Comparison of ENCODE assay signal across 8 mouse cellular contexts in the genomic region with DNA sequence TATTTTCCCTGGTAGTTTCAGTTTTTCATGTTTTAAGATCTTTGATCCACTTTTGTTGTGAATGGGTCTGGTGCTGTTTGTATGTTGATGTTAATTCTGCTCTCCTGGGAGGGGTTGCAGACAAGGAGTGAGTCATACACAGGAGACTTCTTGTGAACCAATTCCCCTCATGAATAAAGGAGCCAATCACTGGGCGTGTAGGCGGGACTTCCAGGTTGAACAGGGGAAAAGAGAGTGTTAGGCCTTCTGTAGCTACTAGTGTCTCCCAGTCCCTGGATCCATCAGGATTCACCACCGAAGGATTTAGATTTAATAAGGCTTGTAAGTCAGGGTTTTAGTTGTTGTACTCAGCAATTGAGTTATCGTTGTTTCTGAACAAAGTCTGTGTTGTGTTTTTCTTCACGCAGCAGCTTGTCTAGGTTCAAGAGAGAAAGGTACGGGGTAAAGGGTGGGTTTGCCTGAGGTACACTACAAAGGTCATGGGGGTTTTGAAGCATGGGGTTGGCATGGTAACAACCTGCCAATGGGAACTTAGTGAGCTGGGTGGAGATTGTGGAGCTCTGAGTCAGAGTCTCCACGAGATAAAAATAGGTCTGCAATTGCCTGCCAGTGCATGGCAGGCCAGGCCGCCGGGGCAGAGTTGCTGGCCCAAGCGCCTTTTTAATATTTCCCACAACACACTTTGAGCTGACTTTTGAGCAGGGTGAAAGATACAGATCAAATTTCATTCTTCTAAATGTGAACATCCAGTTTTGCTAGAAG.
DNase-seq lines count a peak whose midpoint lies in the region; ATAC-seq and TF ChIP-seq lines count a peak whose summit lies in the region.
"Had no signal": no experiment of that assay in that cellular context is flagged by ENCODE, and none has a peak within 500 bp of the region (broad histone marks: within the 10 kb centered on the region; RNA-seq: fewer than 3 reads in every experiment).

No protein-coding gene starts in this region.

- H3K9me3 ChIP-seq in heart, embryonic 14.5 days (ENCODE audit: control insufficient read depth, low read length), result no peaks in the 10 kb centered on the region
- H3K9me3 ChIP-seq in liver, embryonic 11.5 days (ENCODE audit: control insufficient read depth, low read length), result no peaks in the 10 kb centered on the region
- H3K9me3 ChIP-seq: embryonic facial prominence, embryonic 13.5 days had no signal

- 41% methylated on average over 10 of the region's 10 CpGs for WGBS in heart, embryonic 14.5 days
- WGBS in liver, embryonic 11.5 days, result 76% methylated on average over 10 of the region's 10 CpGs

- DNase-seq in ES-CJ7 (ENCODE audit: low read depth, low spot score), result peak; percentile 45
- DNase-seq in adrenal gland, adult 18-20 months (ENCODE audit: low spot score in 2 of 2), result peak; percentile 27 to 29
- no peak for DNase-seq in liver, embryonic 11.5 days (ENCODE audit: low spot score)
- DNase-seq in left cerebral cortex, adult 2 months (ENCODE audit: extremely low spot score in 1 of 2, low spot score in 2 of 2), result no peak
- DNase-seq in left cerebral cortex, adult 18-20 months (ENCODE audit: low spot score in 2 of 2), result no peak
- DNase-seq in layer of hippocampus, adult 2 months (ENCODE audit: low spot score in 2 of 2), result no peak

- peaks cover 42% of the 10 kb centered on the region for H3K36me3 ChIP-seq in heart, embryonic 14.5 days (ENCODE audit: control insufficient read depth, insufficient read depth, low read length)
- peaks cover 4% of the 10 kb centered on the region; the same call in 1 of the 2 replicates for H3K36me3 ChIP-seq in liver, embryonic 11.5 days (ENCODE audit: control insufficient read depth, insufficient read depth, low read length)

- H3K4me2 ChIP-seq in heart, embryonic 14.5 days (ENCODE audit: low read length), result peak overlapping the region; percentile 13; the same call in 1 of the 2 replicates
- no peak overlapping the region for H3K4me2 ChIP-seq in liver, embryonic 11.5 days
- H3K4me2 ChIP-seq: embryonic facial prominence, embryonic 13.5 days had no signal

- intact Hi-C loops in left cerebral cortex, adult 2 months (cut with DNase I), result no loop called here

- peaks cover 4 to 14% of the 10 kb centered on the region in 2 experiments; a peak in 3 of 4 replicates for H3K4me1 ChIP-seq in heart, embryonic 14.5 days (ENCODE audit: control insufficient read depth in 2 of 2, insufficient read depth in 2 of 2, low read length in 2 of 2)
- H3K4me1 ChIP-seq in liver, embryonic 11.5 days (replicated peaks; ENCODE audit: control insufficient read depth, insufficient read depth, low read length), result no peaks in the 10 kb centered on the region
- H3K4me1 ChIP-seq: embryonic facial prominence, embryonic 13.5 days had no signal

- H3K4me3 ChIP-seq in heart, embryonic 14.5 days (ENCODE audit: control insufficient read depth in 1 of 2, insufficient read depth in 1 of 2, low read depth in 1 of 2, low read length in 2 of 2), result no peak overlapping the region
- H3K4me3 ChIP-seq in liver, embryonic 11.5 days (ENCODE audit: low read depth, low read length), result no peak overlapping the region
- H3K4me3 ChIP-seq in left cerebral cortex, adult 2 months, result no peak overlapping the region
- H3K4me3 ChIP-seq in layer of hippocampus, adult 2 months, result no peak overlapping the region
- H3K4me3 ChIP-seq: embryonic facial prominence, embryonic 13.5 days had no signal

- ATAC-seq in heart, embryonic 14.5 days (ENCODE audit: insufficient number of reproducible peaks, insufficient read depth, low FRiP score, low read depth), result peak; percentile 79; the same call in 1 of the 2 replicates
- peak; percentile 68 for ATAC-seq in liver, embryonic 11.5 days (replicated peaks; ENCODE audit: low FRiP score)

- peak overlapping the region; percentile 39; the same call in 1 of the 2 replicates for H3K9ac ChIP-seq in heart, embryonic 14.5 days (ENCODE audit: low read length)
- H3K9ac ChIP-seq in liver, embryonic 11.5 days (ENCODE audit: low read depth, low read length), result no peak overlapping the region
- H3K9ac ChIP-seq: embryonic facial prominence, embryonic 13.5 days had no signal

- H3K27ac ChIP-seq in heart, embryonic 14.5 days (replicated peaks in 1 of 2; ENCODE audit: control insufficient read depth in 1 of 2, insufficient read depth in 1 of 2, low read depth in 2 of 2, low read length in 2 of 2), result peak overlapping the region; percentile 74 to 84
- no peak overlapping the region for H3K27ac ChIP-seq in liver, embryonic 11.5 days (ENCODE audit: low read depth, low read length)
- no peak overlapping the region for H3K27ac ChIP-seq in left cerebral cortex, adult 2 months
- no peak overlapping the region for H3K27ac ChIP-seq in layer of hippocampus, adult 2 months
- H3K27ac ChIP-seq: embryonic facial prominence, embryonic 13.5 days had no signal

- H3K27me3 ChIP-seq in heart, embryonic 14.5 days (ENCODE audit: control insufficient read depth, insufficient read depth, low read length), result no peaks in the 10 kb centered on the region
- no peaks in the 10 kb centered on the region for H3K27me3 ChIP-seq in liver, embryonic 11.5 days (replicated peaks; ENCODE audit: control insufficient read depth, insufficient read depth, low read length)
- H3K27me3 ChIP-seq: embryonic facial prominence, embryonic 13.5 days had no signal

- TF ChIP-seq CTCF in left cerebral cortex, adult 2 months (IDR thresholded peaks at IDR 0.05), result no peak
- no peak for TF ChIP-seq CTCF in layer of hippocampus, adult 2 months (conservative IDR thresholded peaks at IDR 0.05)

Comparison
In these comparisons a context has a peak if more than half of its experiments do, and no peak if none do; other contexts are left out.
1. DNase-seq: peak in ES-CJ7 (single experiment) and adrenal gland, adult 18-20 months (2 of 2); none in liver, embryonic 11.5 days (single experiment), left cerebral cortex, adult 2 months (0 of 2), left cerebral cortex, adult 18-20 months (0 of 2) and layer of hippocampus, adult 2 months (0 of 2).
2. H3K27ac ChIP-seq: peak in heart, embryonic 14.5 days (2 of 2); none in liver, embryonic 11.5 days (single experiment), left cerebral cortex, adult 2 months (single experiment) and layer of hippocampus, adult 2 months (single experiment).